Mouse (Mus musculus): ENCODE measurements around the gene Dact3.

The Dact3 gene

DNA sequence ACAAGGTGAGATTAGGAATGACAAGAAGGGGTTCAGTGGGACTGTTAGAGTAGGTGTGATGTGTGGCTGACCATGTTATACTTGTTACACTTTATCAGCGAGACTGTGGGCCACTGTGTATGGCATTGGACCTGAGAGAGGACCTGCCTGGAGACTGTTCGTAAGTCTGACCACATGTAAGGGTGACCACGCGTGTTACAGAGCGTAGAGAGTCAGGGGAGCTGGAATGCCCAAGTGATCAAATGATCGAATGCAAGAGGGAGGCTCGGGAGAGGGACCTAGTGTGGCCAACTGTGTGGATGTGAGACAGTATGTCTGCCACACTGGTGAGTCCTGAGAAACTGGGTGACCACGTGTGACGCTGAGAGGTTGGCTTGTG is 17.2 kb downstream of the Dact3 start:
- no peak for DNase-seq (ENCODE audit: low spot score in 2 of 2)

DNA sequence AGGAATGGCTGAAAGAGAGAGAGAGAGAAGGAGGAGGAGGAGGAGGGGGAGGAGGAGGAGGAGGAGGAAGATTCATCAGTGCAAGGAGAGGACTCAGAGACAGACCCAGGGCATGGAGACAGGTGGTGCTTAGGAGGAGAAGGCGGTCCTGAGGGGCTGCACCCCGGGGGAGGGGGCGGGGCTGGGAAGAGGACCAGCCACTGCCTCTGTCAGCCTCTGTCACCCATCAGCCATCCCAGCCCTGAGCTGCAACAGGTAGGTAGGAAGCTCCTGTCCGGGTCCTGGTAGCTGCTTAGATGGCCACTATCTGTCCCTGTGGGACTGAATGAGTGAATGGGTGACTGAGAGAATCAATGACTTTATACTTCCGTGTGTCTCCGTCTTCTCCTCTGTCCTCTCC is 18.5 kb downstream of the Dact3 start:
- no peak for DNase-seq (ENCODE audit: low spot score in 2 of 2)

DNA sequence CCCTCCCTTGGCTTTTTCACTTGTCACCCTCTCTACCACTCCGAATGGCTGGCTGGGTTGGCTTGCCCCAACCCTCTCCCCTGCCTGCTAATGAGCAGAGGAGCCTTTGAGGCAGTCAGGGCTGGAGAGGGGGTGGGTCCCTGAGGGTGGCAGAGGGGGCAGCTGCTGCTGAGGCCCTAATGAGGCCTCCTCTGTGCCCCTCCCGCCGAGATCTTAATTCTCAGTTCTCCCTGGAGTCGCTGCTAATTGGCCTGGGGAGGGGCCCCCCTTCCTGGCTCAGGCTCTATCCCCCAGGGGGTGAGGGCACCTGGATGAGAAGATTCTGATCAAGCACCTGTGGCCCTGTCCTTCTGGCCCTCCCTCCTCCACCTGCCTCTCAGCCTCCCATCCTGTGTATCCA is 19.2 kb downstream of the Dact3 start:
- DNase-seq (ENCODE audit: low spot score in 2 of 2): no peak

DNA sequence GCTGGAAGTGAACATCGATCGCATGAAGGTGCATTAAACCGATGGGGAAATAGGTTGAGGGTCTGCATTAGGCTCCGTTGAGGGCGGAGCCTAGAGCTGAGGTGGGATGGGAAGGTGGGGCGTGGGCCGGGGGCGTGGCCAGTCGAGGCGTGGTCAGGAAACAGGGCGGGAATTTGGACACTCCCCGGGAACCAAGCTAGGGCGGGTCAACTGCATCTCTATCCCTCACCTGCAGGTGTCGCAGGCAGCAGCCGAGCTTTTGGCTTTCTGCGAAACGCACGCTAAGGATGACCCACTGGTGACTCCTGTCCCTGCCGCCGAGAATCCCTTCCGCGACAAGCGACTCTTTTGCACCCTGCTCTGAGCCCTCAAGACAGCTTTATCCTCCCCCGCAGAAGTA is 19.9 kb downstream of the Dact3 start:
- peak; percentile 54 to 63 for DNase-seq (ENCODE audit: low spot score in 2 of 2)

DNA sequence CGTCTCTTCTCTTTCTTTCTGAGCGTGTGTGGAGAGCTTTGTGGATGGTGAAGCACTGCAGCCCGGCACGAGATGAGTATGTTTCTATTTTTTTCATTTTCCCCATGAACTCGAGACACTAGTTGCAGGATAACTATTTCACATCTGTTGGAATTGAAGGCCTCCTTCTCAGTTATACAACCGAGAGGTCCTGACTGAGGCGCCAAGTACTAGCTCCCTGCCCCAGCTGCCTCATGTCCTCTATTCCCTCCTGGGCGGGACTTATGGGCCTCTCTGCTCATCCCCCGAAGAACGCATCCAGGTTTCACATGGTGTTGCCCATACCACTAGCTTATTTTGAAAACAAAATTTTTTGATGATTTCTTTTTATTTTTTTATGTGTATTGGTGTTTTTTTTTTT is 20.4 kb downstream of the Dact3 start:
- DNase-seq (ENCODE audit: low spot score in 2 of 2): no peak

DNA sequence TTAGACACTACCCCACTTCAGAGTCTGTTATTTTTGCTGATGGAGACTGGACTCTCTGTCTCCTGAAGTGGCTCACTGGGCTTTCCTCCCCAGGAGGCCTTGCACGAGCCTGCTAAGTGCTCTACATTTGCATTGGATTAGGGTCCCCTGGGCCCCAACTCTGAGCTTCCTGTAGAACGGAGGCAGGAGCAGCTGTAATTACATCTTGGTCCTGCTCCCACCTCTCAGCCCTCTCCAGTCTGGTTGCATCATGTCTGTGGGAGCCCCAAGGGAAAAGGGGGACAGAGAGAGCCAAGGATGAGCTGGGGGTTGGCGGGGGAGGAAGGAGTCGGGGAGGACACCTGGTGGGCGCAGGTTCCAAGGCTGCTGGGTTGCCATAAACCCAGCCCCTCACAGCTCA is 25.4 kb downstream of the Dact3 start:
- DNase-seq (ENCODE audit: low spot score in 2 of 2): no peak

DNA sequence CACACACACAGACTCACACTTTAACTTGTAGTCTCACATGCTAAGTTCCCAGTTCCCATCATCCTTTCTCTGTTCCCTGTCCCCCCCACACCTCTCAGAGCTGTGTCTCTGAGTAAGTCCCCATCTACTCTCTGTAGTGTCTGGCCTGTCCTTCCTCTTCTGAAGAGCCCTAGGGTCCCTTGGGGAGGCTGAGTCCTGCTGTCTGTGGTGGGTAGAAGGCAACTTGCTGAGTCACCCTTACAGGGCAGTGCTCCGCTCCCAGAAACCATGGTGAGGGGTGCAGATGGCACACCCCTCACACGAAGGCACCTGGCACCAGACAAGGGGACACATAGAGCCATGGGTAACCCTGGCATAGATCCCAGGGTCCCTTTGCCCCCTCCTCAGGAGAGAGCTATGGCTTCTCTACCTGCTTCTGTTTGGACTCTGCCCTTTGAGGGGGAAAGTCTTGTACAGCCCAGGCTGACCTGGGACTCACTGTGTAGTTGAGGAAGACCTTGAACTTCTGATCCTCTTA is 28.4 kb downstream of the Dact3 start:
- no peak for DNase-seq (ENCODE audit: low spot score in 2 of 2)

DNA sequence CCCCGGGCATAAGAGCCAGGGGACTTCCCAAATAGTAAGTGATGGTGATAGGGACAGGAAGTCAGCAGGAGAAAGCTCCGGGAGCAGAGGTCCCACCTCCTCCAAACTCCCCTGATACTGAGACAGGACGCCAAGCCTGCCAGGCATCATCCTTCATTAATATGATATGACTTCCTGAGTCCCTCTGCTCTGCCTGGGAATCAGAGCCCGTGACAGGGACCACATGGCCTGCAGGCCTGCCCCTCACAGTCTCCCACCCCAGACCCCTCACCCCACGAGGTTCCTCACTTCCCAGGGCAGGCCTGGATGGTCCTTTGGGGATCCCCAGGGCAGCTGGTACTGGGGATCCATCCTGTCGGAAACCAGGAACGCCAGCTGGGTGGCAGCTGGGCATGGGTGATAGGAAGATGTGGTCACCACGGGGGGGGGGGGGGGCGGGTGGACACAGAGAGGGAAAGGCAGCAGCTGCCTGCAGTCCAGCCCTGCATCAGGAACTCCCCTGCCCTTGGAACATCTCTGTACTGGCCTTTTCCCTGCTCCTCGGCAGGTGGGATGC is 29.1 kb downstream of the Dact3 start:
- DNase-seq (ENCODE audit: low spot score in 2 of 2): no peak

DNA sequence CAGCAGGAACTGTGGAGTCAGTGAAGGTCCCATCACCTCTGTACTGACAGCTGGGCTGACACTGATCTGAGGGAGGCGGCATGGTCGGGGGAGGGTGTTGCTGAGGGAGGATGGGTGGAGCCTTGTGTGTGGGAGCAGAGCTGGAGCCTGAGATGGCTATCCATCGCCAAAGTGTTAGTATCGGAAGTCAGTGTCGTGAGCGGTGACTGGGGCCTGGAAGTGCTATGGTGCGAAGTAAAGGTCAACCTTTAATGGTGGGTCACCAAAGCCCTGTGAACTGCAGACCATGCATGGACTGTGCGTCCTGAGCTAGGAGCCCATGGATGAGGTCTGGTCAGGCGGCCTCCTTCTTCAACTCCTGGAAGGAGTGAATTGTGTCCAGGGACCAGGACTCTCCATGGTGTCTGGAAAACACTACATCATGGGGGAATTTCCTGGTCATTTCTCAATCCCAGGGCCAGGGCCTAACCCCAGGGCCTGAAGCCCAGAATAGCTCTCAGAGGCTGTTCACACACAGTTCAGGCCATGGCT is 30.4 kb downstream of the Dact3 start:
- DNase-seq (ENCODE audit: low spot score in 2 of 2): no peak

DNA sequence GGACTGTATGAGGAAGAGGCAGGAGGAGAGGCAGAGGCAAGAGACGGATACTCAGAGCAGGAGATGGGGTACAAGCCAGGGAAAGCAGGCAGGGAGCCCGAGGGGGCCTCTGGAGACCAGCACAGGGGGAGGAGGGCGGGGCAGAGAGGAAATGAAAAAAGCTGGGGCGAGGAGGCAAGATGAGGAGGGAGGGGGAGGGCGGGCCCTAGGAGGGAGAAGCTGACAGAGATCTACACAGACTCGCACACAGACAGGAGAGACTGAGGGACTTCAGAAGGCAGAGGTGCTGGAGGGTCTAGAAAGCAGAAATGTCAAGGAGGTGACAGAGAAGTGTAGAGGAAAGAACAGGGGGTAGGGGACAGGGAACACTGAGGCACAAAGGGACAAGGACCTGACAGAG is 31.2 kb downstream of the Dact3 start, which contains the start of gene Ptgir:
Gene Ptgir, plus strand, starts transcription at position 210 of the 400 bp plus-strand sequence.
- DNase-seq (ENCODE audit: low spot score in 2 of 2): no peak

DNA sequence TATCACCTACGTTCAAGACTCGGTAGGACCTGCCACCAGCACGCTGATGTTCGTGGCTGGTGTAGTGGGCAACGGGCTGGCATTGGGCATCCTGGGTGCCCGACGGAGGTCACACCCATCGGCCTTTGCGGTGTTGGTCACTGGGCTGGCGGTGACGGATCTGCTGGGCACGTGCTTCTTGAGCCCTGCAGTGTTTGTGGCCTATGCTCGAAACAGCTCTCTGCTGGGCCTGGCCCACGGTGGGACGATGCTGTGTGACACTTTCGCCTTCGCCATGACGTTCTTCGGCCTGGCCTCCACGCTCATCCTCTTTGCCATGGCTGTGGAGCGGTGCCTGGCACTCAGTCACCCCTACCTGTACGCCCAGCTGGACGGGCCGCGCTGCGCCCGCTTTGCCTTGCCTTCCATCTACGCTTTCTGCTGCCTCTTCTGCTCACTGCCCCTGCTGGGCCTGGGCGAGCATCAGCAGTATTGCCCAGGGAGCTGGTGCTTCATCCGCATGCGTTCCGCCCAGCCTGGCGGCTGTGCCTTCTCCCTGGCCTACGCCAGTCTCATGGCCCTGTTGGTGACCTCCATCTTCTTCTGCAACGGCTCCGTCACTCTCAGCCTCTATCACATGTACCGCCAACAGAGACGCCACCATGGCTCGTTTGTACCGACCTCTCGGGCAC is 31.9 kb downstream of the Dact3 start:
- DNase-seq (ENCODE audit: low spot score in 2 of 2): no peak

DNA sequence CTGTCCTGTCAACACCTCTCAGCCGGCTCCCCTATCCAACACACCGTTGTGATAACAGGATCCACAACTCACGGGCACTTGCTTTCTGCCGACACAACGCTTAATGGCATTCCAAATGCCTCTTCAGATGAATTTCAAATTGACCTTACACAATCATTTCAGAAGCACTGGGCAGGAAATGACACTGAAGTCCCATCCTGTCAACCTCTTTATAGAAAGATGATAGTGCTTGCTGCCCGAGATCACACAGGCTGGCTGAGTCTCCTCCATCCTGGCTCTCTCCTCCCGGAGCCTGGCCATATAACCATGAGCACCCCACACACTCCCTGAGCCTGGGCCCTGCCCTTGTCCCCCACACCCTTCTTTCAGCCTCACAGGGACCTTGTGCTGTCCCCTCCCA is 32.7 kb downstream of the Dact3 start:
- DNase-seq (ENCODE audit: low spot score in 2 of 2): no peak

DNA sequence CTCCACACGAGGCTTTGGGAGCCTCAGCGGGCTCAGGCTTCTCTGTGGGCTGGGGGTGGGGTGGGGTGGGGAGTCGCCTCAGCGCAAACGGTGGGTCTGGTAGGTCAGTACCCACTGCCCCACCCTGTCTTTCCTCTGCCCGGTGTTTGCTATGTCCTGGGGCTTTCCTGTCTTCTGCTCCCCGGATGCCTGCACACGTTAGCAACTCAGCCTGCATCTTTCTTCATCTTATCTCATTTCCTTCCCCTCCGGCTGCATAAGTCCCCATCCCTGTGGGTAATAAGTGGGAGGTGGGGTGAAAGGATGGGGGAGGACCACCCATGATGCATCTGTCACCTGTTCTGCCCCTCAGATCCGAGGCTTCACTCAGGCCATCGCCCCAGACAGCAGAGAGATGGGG is 33.2 kb downstream of the Dact3 start:
- no peak for DNase-seq (ENCODE audit: low spot score in 2 of 2)

DNA sequence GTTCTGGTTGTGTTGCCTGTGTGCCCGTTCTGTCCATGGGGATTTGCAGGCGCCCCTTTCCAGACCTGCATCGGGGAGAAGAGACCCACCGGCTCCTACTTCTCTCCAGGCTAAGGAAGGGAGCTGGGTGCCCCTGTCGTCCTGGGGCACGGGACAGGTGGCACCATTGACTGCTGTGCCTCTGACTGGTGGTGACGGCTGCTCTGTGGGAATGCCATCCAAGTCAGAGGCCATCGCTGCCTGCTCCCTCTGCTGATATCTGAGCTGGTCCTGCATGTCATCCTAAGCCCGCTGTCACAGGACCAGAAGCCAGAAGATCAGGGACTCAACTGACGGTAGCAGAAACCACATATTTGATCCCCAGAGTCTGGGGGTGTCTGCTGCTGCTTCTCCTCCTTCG is 33.7 kb downstream of the Dact3 start:
- DNase-seq (ENCODE audit: low spot score in 2 of 2): no peak

DNA sequence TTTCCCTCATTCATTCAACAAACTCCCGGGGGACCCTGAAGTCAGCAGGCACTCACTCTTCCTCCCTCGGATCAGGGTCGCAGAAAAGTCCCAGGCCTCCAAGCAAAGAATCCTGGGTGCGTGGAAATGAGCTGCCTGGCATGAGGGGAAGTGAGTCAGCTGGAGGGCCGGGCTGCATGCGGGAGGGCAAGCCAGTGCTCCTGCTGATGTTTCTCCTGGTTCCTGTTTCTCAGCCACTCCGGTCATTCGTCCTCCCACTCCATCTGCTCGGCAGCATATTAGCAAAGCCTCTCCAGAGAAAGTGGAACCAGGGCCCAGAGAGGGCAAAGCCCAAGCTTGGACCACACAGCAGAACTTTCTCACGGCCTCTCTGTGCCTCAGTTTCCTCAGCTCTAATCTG is 34.8 kb downstream of the Dact3 start:
- no peak for DNase-seq (ENCODE audit: low spot score in 2 of 2)

DNA sequence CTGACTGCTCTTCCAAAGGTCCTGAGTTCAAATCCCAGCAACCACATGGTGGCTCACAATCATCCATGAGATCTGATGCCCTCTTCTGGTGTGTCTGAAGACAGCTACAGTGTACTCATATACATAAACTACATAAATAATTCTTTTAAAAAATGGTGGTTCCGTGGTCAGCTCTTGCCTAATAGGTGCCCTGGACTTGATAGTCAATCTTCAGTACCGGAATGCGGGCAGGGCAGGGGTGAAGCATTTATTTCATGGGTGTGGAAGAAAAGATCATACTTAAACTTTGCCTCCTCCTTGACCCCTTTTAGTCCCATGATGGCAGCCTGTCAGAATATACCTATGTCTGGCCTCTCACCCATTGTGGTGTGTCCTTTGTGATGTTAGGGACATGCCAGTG is 36.8 kb downstream of the Dact3 start:
- DNase-seq (ENCODE audit: low spot score in 2 of 2): no peak

DNA sequence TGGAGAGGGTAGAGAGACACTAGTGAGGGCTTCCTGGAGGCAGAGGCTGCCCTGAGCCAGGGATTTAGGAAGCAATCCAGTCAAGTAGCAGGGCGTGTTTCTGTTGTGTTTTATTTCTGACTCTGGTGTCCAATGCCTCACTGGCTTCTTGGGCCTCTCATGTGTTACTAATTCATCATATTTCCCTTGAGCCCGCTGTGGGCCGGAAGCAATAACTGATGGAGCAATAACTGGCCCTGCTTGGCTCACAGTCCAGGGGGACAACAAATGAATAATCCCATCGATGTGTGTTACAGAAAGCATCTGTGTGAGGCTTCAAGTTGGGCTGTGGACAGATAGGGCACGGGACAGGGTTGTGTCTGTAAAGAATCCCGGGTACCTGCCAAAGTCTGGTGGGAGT is 37.2 kb downstream of the Dact3 start:
- no peak for DNase-seq (ENCODE audit: low spot score in 2 of 2)

DNA sequence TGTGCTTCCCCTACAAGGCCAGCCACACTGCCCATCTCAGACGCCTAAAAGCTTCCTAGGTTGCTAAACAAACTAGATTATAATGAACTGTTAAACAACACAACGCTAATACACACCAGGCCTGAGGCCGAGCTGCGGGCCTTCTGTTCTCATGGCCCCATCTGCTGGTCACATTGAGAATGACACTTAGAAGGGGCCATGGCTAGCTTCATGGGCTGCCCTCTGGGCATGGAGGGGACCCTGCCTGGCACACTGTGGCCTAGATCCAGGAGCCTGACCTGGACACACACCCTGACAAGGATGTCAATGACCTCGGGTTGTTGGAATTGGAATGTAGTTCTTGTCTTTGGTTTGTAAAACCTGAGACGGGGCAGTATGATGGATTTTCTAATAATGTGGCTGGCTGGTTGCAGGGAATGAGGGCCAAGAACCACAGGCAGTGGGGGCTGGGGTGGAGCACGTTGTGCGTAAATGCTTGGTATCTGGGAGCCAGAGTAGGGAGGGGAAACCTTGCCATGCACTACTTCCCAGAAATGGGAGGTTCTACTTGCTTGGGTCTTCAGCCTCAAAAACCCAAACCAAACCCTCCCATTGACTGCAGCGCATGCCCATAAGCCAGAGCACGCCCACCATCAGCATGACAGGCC is 38.8 kb downstream of the Dact3 start:
- DNase-seq (ENCODE audit: low spot score in 2 of 2): peak; percentile 53 to 67

DNA sequence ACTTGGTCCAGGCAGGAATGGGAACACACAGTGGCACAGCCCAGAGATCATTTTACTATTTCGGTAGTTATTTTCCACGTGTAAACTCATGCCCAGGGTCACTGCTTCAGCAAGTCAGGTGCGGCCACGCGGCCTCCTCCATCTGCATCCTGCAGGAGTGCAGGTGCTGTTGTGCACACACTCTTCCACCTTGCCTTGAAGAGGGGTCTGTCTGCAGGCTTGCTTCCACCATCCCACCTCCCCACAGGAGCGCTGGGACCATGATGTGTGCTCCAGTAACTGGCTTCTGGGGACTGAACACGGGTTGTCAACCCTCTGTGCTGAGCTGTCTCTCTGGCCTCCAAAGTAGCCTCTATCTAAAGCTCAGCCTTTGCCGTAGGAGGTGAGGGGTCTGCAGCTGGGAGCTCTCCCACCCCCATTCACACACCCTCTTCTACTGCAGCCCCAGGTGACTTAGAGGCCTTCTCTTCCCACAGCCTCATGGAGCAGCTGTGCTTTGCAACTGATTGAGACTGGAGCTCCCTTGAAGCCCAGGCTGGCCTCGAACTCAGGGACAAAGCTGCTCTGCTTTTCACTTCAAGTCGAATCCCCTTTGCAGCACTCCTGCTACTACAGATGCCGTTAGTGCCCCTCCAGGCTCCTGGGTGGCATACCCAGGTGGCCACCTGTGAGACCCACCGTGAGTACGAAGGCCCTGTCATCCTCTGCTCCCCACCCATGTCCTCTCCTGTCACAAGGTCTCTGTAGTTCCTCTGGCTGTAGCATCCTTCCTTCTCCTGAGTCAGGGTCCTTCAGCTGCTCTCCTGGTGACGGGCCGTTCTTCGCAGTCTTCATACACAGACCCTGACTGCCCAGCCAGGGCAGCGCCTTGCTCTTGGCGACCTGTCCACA is 39.6 kb downstream of the Dact3 start:
- no peak for DNase-seq (ENCODE audit: low spot score in 2 of 2)

DNA sequence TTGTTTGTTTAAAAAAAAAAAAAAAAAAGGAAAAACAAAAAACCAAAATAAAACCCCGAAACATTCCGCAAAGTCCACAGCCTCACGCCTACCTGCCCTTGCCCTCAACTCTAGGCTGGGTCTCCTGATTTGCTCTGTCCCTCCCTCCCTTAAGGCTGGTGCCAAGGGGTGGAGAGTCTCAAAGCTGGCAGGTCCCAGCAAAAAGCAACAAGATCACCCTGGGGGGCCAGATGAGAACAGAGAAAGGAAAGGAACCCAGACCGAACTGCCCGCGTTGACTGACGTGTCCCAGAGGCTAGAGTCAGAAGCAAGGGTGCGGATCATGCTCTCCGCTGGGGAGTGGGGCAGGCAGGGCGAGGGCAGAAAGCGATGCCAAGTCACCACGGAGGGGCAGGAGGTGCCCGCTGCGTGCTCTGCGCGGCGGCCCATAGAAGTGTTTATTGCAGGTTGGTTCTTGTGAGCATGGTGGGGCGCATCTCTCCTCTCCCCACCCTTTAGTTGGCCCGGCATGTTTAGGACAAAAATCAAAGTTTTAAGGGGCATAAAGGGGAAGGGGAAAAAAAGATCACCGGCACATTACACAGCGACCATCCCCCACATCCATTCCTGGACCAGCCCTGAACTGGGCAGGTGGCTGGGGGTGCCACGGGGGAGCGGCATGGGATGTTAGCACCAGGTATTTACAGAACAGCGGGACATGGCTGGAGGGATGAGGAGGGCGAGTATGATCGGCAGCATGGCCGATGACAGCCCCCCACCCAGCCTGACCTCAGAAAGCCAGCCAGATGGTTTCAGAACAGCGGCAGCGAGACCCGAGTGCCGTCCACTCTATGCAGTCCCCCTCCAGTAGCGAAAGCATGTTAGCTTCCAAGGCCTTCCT is 40.6 kb downstream of the Dact3 start:
- DNase-seq (ENCODE audit: low spot score in 2 of 2): no peak
